Mouse (Mus musculus) liver, postnatal 0 days (tissue): ENCODE data around the gene Ankle2. TPM values are rescaled to one million over a fixed set of nuclear protein-coding genes. Genes with fewer than 3 reads are reported as not detected.

ENCODE experiments used
- ATAC-seq: fragments of 200-750 bp; cut with Nextera tagmentation; 2 replicates; pipeline ENCODE4 v1.8.0; 2017; ENCODE audit warnings: mild to moderate bottlenecking, moderate library complexity
- DNase-seq: peaks from one replicate; pipeline ENCODE4 v3.0.0-alpha.2; 2016
- H3K27ac ChIP-seq: fragments of 300-500 bp; sonication (generic); 2 replicates; pipeline ENCODE4 v1.5.1; 2014; ENCODE audit warnings: antibody characterized with exemption, moderate library complexity, mild to moderate bottlenecking, low read depth
- H3K27me3 ChIP-seq: fragments of 300-500 bp; sonication (generic); 2 replicates; pipeline ENCODE4 v1.6.1; 2014; ENCODE audit warnings: low read length, control low read depth, mixed read lengths; ENCODE audit not compliant: insufficient read depth
- H3K36me3 ChIP-seq: fragments of 300-500 bp; sonication (generic); replicated peaks from 2 replicates; pipeline ENCODE4 v1.6.1; 2014; ENCODE audit warnings: mild to moderate bottlenecking, control low read depth, low read length, moderate library complexity, mixed read lengths; ENCODE audit not compliant: insufficient read depth
- H3K4me1 ChIP-seq: fragments of 300-500 bp; sonication (generic); 2 replicates; pipeline ENCODE4 v1.6.1; 2014; ENCODE audit warnings: antibody characterized with exemption, mild to moderate bottlenecking, control low read depth; ENCODE audit not compliant: insufficient read depth
- H3K4me2 ChIP-seq: fragments of 300-500 bp; sonication (generic); 2 replicates; pipeline ENCODE4 v1.6.1; 2014; ENCODE audit warnings: low read depth, mild to moderate bottlenecking, low read length, moderate library complexity, mixed read lengths
- H3K4me3 ChIP-seq: fragments of 300-500 bp; sonication (generic); 2 replicates; pipeline ENCODE4 v1.5.1; 2014; ENCODE audit warnings: low read depth, low read length
- H3K9ac ChIP-seq: fragments of 300-500 bp; sonication (generic); replicated peaks from 2 replicates; pipeline ENCODE4 v1.6.1; 2014; ENCODE audit warnings: mild to moderate bottlenecking, moderate library complexity
- H3K9me3 ChIP-seq: fragments of 300-500 bp; sonication (generic); 2 replicates; pipeline ENCODE4 v1.6.1; 2016; ENCODE audit warnings: mild to moderate bottlenecking, control low read depth, low read length, mixed read lengths
- CTCF ChIP-seq: sonication (generic); IDR thresholded peaks from 2 replicates; pipeline ENCODE4 v1.5.1; 2016; ENCODE audit warnings: antibody characterized with exemption, low read depth
- EP300 ChIP-seq: IDR thresholded peaks from 2 replicates; pipeline ENCODE4 v1.6.1; 2016; ENCODE audit warnings: antibody characterized with exemption, low read depth, mild to moderate bottlenecking
- WGBS: fragments of 180-500 bp; shearing (Covaris S2); extraction: QIAGEN DNeasy Blood & Tissue Kit; methylation state at CpG from one replicate; pipeline ENCODE4 v1.1.7; 2014; ENCODE audit not compliant: insufficient replicate concordance; 5-methylcytosine and 5-hydroxymethylcytosine counted together
- polyA plus RNA-seq: library from polyadenylated mRNA; unstranded; fragments of >200 nt; fragmentation: Nextera tagmentation; extraction: Ambion mirVana; gene quantifications from 2 replicates; pipeline ENCODE4 v1.2.1, GENCODE M21; 2015

The Ankle2 gene
- polyA plus RNA-seq, 1 experiment from 2014 or later: 8.6 TPM

DNA sequence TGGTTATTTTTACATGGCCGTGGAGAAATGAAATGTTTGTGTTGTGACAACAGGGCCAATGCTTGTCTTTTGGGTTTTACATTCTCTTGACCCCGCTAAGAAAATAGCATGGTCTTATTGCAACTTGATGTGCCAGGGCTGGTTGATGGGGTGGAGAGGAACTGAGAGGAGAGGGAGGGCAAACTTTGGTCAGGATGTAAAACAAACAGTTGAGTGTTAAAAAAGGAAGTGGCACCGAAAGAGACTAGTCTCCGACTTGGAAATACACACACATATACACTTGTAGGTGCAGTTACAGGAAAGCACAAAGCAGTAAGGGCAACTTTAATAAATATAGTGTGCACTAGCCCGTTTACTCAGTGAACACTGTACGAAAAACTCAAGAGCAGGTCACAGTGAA, 1.5 kb downstream of the Ankle2 start:
- TF ChIP-seq CTCF (no peak), EP300 (no peak)
- DNase-seq (no peak), ATAC-seq (no peak)
- Histone ChIP-seq H3K4me1 (peaks cover 11% of the 10 kb centered on the region), H3K4me3 (peak overlapping the region; percentile 83), H3K36me3 (peaks cover 25% of the 10 kb centered on the region), H3K27ac (peak overlapping the region; percentile 61), H3K27me3 (no peaks in the 10 kb centered on the region), H3K9me3 (no peaks in the 10 kb centered on the region), H3K4me2 (peak overlapping the region; percentile 81), H3K9ac (peak overlapping the region; percentile 18; the same call in 1 of the 2 replicates)
- WGBS: 37% methylated on average over 6 of the region's 6 CpGs

DNA sequence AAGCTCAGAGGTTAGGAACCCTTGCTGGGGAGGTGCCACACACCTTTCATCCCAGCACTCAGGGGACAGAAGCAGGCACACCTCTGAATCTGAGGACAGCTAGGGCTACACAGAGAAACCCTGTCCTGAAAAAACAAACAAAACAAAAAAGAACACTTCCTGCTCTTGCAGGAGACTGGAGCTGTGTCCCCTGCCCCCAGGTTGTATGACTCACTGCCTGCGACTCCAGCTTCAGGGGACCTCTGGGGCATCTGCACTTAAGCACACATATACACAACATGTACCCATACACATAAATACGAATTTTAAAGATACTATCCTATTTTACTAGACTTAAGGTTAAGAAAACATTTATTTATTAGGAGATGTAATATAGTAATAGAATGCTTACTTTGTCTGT, 13.3 kb downstream of the Ankle2 start:
- Histone ChIP-seq H3K36me3 (peaks cover 76% of the 10 kb centered on the region), H3K4me1 (no peaks in the 10 kb centered on the region), H3K4me2 (no peak overlapping the region), H3K27me3 (no peaks in the 10 kb centered on the region), H3K4me3 (no peak overlapping the region), H3K9me3 (no peaks in the 10 kb centered on the region), H3K27ac (no peak overlapping the region), H3K9ac (no peak overlapping the region)
- no peak for TF ChIP-seq CTCF
- TF ChIP-seq EP300: no peak
- DNase-seq (no peak), ATAC-seq (no peak)
- 80% methylated on average over 2 of the region's 2 CpGs for WGBS

- H3K4me1 ChIP-seq: peaks cover 10% of the 10 kb centered on the region
- H3K27me3 ChIP-seq: no peaks in the 10 kb centered on the region
- TF ChIP-seq CTCF (no peak), EP300 (no peak)
- no peak overlapping the region for H3K4me2 ChIP-seq
- no peak overlapping the region for H3K27ac ChIP-seq
- ATAC-seq (no peak), DNase-seq (no peak)
- H3K9ac ChIP-seq: no peak overlapping the region
- peaks cover 30% of the 10 kb centered on the region for H3K36me3 ChIP-seq
- 86% methylated on average over 4 of the region's 4 CpGs for WGBS
- H3K9me3 ChIP-seq: no peaks in the 10 kb centered on the region
- H3K4me3 ChIP-seq: no peak overlapping the region
These were observed 36.1 kb downstream of the Ankle2 start for GRCm38 (mm10) chr5:110266941-110267340.

- peak; percentile 97 for DNase-seq
- Histone ChIP-seq H3K9ac (peak within 1 kb of the TSS; percentile 91), H3K27me3 (no peaks in the 10 kb centered on the region), H3K4me1 (peaks cover 10% of the 10 kb centered on the region), H3K9me3 (no peaks in the 10 kb centered on the region), H3K4me3 (peak within 1 kb of the TSS; percentile 96), H3K36me3 (peaks cover 31% of the 10 kb centered on the region), H3K27ac (peak within 1 kb of the TSS; percentile 62), H3K4me2 (peak within 1 kb of the TSS; percentile 74)
- peak; percentile 94 for ATAC-seq
- no peak for TF ChIP-seq EP300
- TF ChIP-seq CTCF: peak; percentile 92
- under 1% methylated on average over 62 of the region's 66 CpGs for WGBS
These were observed 38.6 kb downstream of the Ankle2 start, which contains the start of gene Pgam5 for GRCm38 (mm10) chr5:110269141-110270101. Gene Pgam5 (minus strand): TSS chr5:110269913.

- H3K4me3 ChIP-seq: no peak overlapping the region
- no peak for ATAC-seq
- peaks cover 22% of the 10 kb centered on the region for H3K36me3 ChIP-seq
- TF ChIP-seq EP300: no peak
- no peak for TF ChIP-seq CTCF
- no peaks in the 10 kb centered on the region for H3K27me3 ChIP-seq
- no peak overlapping the region; the same call in 1 of the 2 replicates for H3K4me2 ChIP-seq
- H3K27ac ChIP-seq: no peak overlapping the region
- H3K4me1 ChIP-seq: peaks cover 10% of the 10 kb centered on the region
- no peaks in the 10 kb centered on the region for H3K9me3 ChIP-seq
- H3K9ac ChIP-seq: no peak overlapping the region
- DNase-seq: no peak
- WGBS: 92% methylated on average over 6 of the region's 6 CpGs
These were observed 39.4 kb downstream of the Ankle2 start for GRCm38 (mm10) chr5:110270242-110270641.

GRCm38 (mm10) chr5:110274147-110274546, 43.3 kb downstream of the Ankle2 start:
- Histone ChIP-seq H3K36me3 (peaks cover 5% of the 10 kb centered on the region; the same call in 1 of the 2 replicates), H3K27me3 (no peaks in the 10 kb centered on the region), H3K27ac (no peak overlapping the region), H3K9me3 (no peaks in the 10 kb centered on the region), H3K9ac (no peak overlapping the region), H3K4me2 (no peak overlapping the region), H3K4me3 (no peak overlapping the region), H3K4me1 (no peaks in the 10 kb centered on the region)
- ATAC-seq (no peak), DNase-seq (no peak)
- TF ChIP-seq CTCF (no peak), EP300 (no peak)
- WGBS: 64% methylated on average over 4 of the region's 4 CpGs
